Mouse (Mus musculus) R1 (cell line): Measurements from ENCODE around the gene Eps15l1.

ENCODE experiments used
- DNase-seq: peaks from one replicate; pipeline ENCODE4 v3.0.0-alpha.2; 2018; ENCODE audit warnings: low read depth, low spot score

Gene Eps15l1

DNA sequence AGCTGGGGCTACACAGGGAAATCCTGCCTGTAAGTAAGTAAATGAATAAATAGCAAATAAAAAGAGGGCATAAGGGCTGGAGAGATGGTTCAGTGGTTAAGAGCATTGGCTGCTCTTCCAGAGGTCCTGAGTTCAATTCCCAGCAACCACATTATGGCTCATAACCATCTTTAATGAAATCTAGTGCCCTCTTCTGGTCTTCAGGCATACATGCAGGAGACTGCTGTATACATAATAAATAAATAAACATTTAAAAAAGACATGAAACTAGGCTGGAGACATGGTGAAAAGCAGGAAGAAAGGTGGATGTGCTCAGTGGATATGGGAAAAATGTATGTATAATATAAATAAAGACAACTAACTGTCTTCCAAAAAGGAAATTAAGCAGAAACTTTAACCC lies 128.0 kb downstream of the Eps15l1 start:
- DNase-seq: no peak

GRCm38 (mm10) chr8:72291104-72291503 lies 130.2 kb downstream of the Eps15l1 start:
- DNase-seq: no peak
